Mouse (Mus musculus) C2C12 (cell line): ENCODE measurements at regions not wholly inside any gene's neighbourhood (a gene's known extent, or its start where the extent isn't known, plus 50 kb on each side); places are given as distances from the start of the nearest gene placed in this dataset.

Experiments
- H3K27me3 ChIP-seq: one replicate; pipeline ENCODE4 v1.6.1; 2011; ENCODE audit not compliant: control insufficient read depth, insufficient read depth, insufficient read length
- H3K36me3 ChIP-seq: one replicate; pipeline ENCODE4 v1.6.1; 2011; ENCODE audit not compliant: control insufficient read depth, insufficient read depth
- H3K4me3 ChIP-seq: one replicate; pipeline ENCODE4 v1.5.1; 2011; ENCODE audit warnings: mild to moderate bottlenecking, control low read depth; ENCODE audit not compliant: poor library complexity, insufficient read depth, severe bottlenecking
- H3K79me2 ChIP-seq: one replicate; pipeline ENCODE4 v1.6.1; 2011; ENCODE audit not compliant: control insufficient read depth, insufficient read depth
- H3K79me3 ChIP-seq: one replicate; pipeline ENCODE4 v1.6.1; 2011; ENCODE audit warnings: low read depth, control low read depth
- H3ac ChIP-seq: one replicate; pipeline ENCODE3; 2011; ENCODE audit warnings: low read depth; ENCODE audit not compliant: control insufficient read depth, insufficient read length
- CEBPB ChIP-seq: IDR thresholded peaks from one replicate; pipeline ENCODE4 v1.6.1; 2011; ENCODE audit warnings: low read depth, mild to moderate bottlenecking, control low read depth, moderate library complexity
- CTCF ChIP-seq: IDR thresholded peaks from one replicate; pipeline ENCODE4 v1.5.1; 2011; ENCODE audit not compliant: control insufficient read depth, insufficient read depth, insufficient read length
- FOSL1 ChIP-seq: IDR thresholded peaks from one replicate; pipeline ENCODE4 v1.8.0; 2011; ENCODE audit warnings: mild to moderate bottlenecking, low read length; ENCODE audit not compliant: poor library complexity, insufficient read depth, severe bottlenecking
- MAX ChIP-seq: IDR thresholded peaks from one replicate; pipeline ENCODE4 v1.6.1; 2011; ENCODE audit warnings: mild to moderate bottlenecking, control low read depth
- MYOD1 ChIP-seq: IDR thresholded peaks from one replicate; pipeline ENCODE4 v1.6.1; 2011; ENCODE audit warnings: low read depth; ENCODE audit not compliant: control insufficient read depth, insufficient read length
- MYOG ChIP-seq: IDR thresholded peaks from one replicate; pipeline ENCODE4 v1.6.1; 2011; ENCODE audit not compliant: control insufficient read depth, insufficient read length; ENCODE audit errors: extremely low read depth
- USF1 ChIP-seq: IDR thresholded peaks from one replicate; pipeline ENCODE4 v1.6.1; 2011; ENCODE audit warnings: low read depth, mild to moderate bottlenecking, control low read depth, moderate library complexity

DNA sequence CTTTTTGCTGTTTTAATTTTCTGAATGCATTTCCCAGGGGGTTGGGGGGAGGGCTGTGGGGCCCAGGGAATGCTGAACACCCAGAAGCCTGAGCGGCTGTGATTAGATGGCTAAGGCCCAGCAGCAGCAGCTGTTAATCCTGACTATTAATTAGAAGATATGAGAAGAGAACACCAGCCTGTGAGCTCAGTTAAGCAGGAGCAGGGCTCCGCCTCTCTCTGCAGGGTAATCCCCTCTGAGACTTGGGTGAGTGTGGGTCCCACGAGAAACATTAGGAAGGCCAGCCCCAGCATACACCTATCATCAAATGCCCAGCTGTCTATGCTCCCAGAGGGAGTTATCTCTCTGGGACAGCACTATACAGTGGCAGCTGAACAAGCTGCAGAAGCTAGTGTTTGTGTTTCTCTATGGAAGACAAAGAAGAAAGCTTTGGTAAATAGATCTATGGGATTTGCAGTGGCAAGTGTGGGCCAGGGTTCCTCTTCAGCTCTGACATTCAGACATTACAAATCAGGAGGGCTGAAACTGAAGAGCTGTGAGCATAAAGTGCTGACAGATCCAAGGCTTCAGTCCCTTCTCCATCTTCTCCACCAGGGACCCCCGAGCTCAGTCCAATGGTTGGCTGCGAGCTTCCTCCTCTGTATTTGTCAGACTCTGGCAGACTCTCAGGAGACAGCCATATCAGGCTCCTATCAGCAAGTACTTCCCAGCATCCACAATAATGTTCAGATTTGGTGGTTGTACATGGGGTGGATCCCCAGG, 781.9 kb downstream of the Gm9195 start:
- no peaks in the 10 kb centered on the region for H3K36me3 ChIP-seq
- no peak overlapping the region for H3K4me3 ChIP-seq
- TF ChIP-seq CTCF (no peak), MYOG (no peak), CEBPB (no peak), FOSL1 (no peak), MYOD1 (no peak)
- H3K79me3 ChIP-seq: no peaks in the 10 kb centered on the region
- H3ac ChIP-seq: no peak overlapping the region
- no peaks in the 10 kb centered on the region for H3K79me2 ChIP-seq
- no peaks in the 10 kb centered on the region for H3K27me3 ChIP-seq

DNA sequence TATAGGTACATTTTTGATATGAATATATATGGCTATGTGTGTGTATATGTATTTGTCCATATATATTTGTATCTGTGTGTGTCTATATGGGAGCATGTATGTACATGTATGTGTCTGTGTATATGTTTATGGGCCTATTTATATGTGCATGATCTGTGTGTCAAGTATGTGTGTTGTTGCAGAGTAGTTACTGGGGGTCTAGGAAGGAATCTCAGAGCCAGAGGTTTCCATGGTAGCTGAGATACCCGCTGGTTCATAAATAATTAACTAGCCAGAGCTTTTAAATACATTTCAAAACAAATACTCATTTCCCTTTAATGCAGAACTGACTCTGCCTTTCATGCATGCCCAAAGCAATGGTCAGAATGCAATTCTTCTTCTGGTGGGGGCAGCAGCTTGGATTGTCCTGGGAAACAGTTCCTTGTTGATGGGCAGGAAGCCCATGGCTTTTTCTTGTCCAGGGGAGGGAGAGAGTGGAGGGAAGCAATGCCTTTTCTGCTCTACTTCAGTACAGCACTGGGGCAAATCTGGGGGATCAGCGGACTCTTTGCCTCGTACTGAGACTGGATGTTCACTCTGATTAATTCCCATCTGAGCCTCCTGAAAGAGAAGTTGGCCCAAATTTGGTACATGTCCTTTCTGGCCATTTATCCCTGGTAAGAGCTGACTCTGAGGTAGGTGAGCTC, 798.7 kb downstream of the Gm9195 start:
- H3K79me2 ChIP-seq: no peaks in the 10 kb centered on the region
- no peak overlapping the region for H3ac ChIP-seq
- no peaks in the 10 kb centered on the region for H3K79me3 ChIP-seq
- H3K4me3 ChIP-seq: no peak overlapping the region
- no peaks in the 10 kb centered on the region for H3K36me3 ChIP-seq
- TF ChIP-seq MAX (no peak), FOSL1 (no peak), CTCF (no peak), MYOD1 (no peak), MYOG (no peak), USF1 (no peak), CEBPB (no peak)
- H3K27me3 ChIP-seq: no peaks in the 10 kb centered on the region

DNA sequence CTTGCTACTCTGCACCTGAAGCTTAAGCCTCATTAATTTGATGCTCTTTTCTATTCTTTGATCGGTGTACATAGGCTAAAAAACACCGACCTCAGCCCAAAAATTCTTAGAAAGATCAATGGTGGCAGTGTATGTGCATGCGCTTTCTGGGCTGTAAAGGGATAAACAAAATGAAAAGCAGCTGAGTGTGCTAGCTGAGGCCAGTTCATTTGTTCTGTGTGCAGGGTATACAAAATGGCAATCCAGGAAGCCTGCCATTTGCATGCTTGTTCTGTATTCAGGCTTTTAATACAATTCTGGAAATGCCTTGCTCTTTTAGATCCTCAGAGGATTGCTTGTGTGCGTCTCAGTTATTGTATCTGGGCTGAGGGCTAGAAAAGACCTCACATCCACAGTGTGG, 817.1 kb downstream of the Gm9195 start:
- Histone ChIP-seq H3ac (no peak overlapping the region), H3K36me3 (no peaks in the 10 kb centered on the region), H3K79me3 (no peaks in the 10 kb centered on the region), H3K27me3 (no peaks in the 10 kb centered on the region), H3K79me2 (no peaks in the 10 kb centered on the region), H3K4me3 (no peak overlapping the region)
- no peak for TF ChIP-seq CTCF
- TF ChIP-seq CEBPB: no peak

DNA sequence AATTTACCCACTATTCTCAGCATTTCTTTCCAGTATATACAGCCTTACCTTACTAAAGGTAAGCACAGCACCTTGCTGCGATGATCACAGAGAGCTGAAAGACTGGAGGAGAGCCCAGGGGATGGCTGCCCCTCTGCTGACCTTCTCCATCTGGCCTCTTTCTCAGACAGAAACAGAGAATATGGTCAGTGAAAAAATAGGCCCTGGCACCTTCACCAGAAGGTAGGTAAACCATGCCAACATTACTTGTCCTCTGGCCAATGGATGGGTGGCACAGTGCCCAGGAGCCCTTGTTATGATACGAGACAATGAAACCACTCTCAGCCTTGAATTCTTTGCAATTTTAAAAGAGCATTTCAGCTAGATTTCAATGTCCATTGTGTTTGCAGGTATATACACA, 817.8 kb downstream of the Gm9195 start:
- H3K79me3 ChIP-seq: no peaks in the 10 kb centered on the region
- no peak for TF ChIP-seq FOSL1
- no peak for TF ChIP-seq CTCF
- no peak for TF ChIP-seq MYOD1
- TF ChIP-seq CEBPB: no peak
- H3K27me3 ChIP-seq: no peaks in the 10 kb centered on the region
- H3K4me3 ChIP-seq: no peak overlapping the region
- no peaks in the 10 kb centered on the region for H3K79me2 ChIP-seq
- H3K36me3 ChIP-seq: no peaks in the 10 kb centered on the region
- no peak overlapping the region for H3ac ChIP-seq

DNA sequence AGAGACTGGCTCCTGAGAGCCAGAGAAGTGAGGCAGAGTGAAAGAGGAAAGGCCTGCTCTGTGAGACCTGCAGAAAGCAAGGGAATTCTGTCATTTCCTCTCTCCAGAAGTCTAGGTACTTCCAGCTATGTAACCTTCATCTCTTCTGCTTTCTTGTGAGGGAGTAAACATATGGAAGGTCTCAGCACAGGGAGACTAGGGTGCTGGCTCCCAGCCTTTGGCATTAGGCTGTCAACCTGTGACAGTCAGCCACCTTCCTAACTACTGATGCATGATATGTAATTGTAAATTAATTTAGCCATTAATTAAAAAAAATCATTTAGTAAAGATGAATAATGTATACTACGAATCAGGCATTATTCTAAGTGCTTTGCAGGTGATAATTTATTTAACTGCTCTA, 819.2 kb downstream of the Gm9195 start:
- Histone ChIP-seq H3K4me3 (no peak overlapping the region), H3ac (no peak overlapping the region), H3K27me3 (no peaks in the 10 kb centered on the region), H3K36me3 (no peaks in the 10 kb centered on the region), H3K79me3 (no peaks in the 10 kb centered on the region), H3K79me2 (no peaks in the 10 kb centered on the region)
- TF ChIP-seq CTCF (no peak), MAX (no peak), MYOG (no peak), USF1 (no peak), MYOD1 (no peak), FOSL1 (no peak), CEBPB (no peak)

DNA sequence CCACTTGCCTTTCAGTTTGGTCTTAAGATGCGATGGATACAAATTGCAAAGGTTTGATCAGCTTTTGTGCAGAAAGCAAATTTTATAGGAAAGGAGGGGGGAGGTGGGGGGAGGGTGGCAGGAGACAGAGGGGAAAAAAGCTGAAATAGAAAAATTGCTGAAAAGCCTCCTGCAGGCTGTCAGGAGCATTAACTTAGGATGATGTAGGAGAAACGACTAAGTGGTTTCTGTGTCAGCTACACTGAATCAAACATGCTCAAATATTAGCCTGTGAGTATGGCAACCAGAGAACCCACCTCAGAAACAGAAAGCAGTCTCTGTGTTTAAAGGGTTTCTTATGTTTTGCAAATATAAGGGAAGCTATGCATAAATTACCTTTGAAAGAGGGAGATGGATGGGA, 819.6 kb downstream of the Gm9195 start:
- Histone ChIP-seq H3ac (no peak overlapping the region), H3K4me3 (no peak overlapping the region), H3K79me3 (no peaks in the 10 kb centered on the region), H3K79me2 (no peaks in the 10 kb centered on the region), H3K27me3 (no peaks in the 10 kb centered on the region), H3K36me3 (no peaks in the 10 kb centered on the region)
- TF ChIP-seq MYOG: no peak
- TF ChIP-seq FOSL1: no peak
- TF ChIP-seq MAX: no peak
- no peak for TF ChIP-seq CTCF
- no peak for TF ChIP-seq MYOD1
- no peak for TF ChIP-seq USF1
- no peak for TF ChIP-seq CEBPB
